In the genomic region with DNA sequence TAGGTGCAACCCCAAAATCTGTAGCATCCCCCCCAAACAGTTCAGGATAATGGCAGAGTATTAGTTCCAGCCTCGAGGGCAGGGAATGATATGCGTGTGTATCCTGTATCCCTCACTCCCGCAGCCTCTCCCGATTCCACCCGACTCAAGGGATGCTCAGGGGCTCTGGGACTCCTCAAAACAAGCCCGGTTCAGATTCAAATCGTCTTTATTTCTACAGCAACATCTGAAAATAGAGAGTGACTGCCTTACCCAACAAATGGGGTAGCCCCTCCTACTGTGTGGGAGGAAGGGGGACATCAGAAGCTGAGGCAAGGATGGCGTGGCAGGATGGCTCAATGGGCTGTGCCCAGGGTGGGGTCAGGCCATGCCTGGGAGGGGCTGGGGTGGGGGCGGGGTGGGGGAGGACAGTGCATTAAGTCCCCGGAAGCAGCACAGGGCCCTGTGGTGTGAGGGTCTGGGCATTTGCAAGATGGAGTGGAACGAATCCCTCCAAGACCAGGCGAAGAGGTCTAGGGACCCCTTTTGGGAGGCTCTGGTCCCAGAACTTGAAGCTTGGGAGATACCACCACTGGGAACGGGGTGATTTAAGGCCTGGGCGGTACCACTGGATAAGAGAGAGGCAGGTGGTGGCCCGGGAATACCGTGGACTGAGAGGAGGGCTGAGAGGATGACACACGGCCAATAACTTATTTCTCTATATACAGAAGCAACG, we compare ENCODE assay signal across 9 mouse cellular contexts. TPM values are rescaled to one million over a fixed set of nuclear protein-coding genes. Genes with fewer than 3 reads are reported as not detected.
DNase-seq lines count a peak whose midpoint lies in the region; ATAC-seq and TF ChIP-seq lines count a peak whose summit lies in the region.
"Had no signal": no experiment of that assay in that cellular context is flagged by ENCODE, and none has a peak within 500 bp of the region (broad histone marks: within the 10 kb centered on the region; RNA-seq: fewer than 3 reads in every experiment).

No protein-coding gene starts in this region.

- TF ChIP-seq CTCF in forebrain, postnatal 0 days (IDR thresholded peaks at IDR 0.05; ENCODE audit: low read depth) = no peak

- 71% methylated on average over 18 of the region's 18 CpGs for WGBS in heart, embryonic 10.5 days
- WGBS in lung, embryonic 15.5 days = 69% methylated on average over 18 of the region's 18 CpGs
- WGBS in forebrain, postnatal 0 days = 80% methylated on average over 18 of the region's 18 CpGs
- whole genome bisulfite sequencing in midbrain, embryonic 13.5 days = 78% methylated on average over 18 of the region's 18 CpGs

- H3K9ac ChIP-seq in lung, embryonic 15.5 days = peak overlapping the region; percentile 37; the same call in 1 of the 2 replicates
- no peak overlapping the region for H3K9ac ChIP-seq in forebrain, postnatal 0 days
- H3K9ac ChIP-seq in midbrain, embryonic 13.5 days (replicated peaks) = no peak overlapping the region; the same call in 1 of the 2 replicates

- H3K27ac ChIP-seq in heart, embryonic 10.5 days = peak overlapping the region; percentile 98; the same call in 1 of the 2 replicates
- peak overlapping the region; percentile 59; the same call in 1 of the 2 replicates for H3K27ac ChIP-seq in lung, embryonic 15.5 days
- peak overlapping the region; percentile 64 for H3K27ac ChIP-seq in forebrain, postnatal 0 days (ENCODE audit: low read depth, low read length)
- peak overlapping the region; percentile 96; the same call in 1 of the 2 replicates for H3K27ac ChIP-seq in midbrain, embryonic 13.5 days

- H3K27me3 ChIP-seq in heart, embryonic 10.5 days (ENCODE audit: insufficient read depth, poor library complexity, severe bottlenecking) = no peaks in the 10 kb centered on the region
- no peaks in the 10 kb centered on the region for H3K27me3 ChIP-seq in lung, embryonic 15.5 days
- no peaks in the 10 kb centered on the region for H3K27me3 ChIP-seq in forebrain, postnatal 0 days (ENCODE audit: insufficient read depth, low read length)
- no peaks in the 10 kb centered on the region for H3K27me3 ChIP-seq in midbrain, embryonic 13.5 days

- no peak overlapping the region for H3K4me2 ChIP-seq in lung, embryonic 15.5 days
- no peak overlapping the region for H3K4me2 ChIP-seq in forebrain, postnatal 0 days (ENCODE audit: low read depth)
- H3K4me2 ChIP-seq in midbrain, embryonic 13.5 days (replicated peaks) = no peak overlapping the region

- H3K4me1 ChIP-seq in heart, embryonic 10.5 days = peaks cover 37% of the 10 kb centered on the region
- H3K4me1 ChIP-seq in lung, embryonic 15.5 days = peaks cover 35% of the 10 kb centered on the region
- H3K4me1 ChIP-seq in forebrain, postnatal 0 days (ENCODE audit: insufficient read depth) = peaks cover 10% of the 10 kb centered on the region
- H3K4me1 ChIP-seq in midbrain, embryonic 13.5 days (replicated peaks) = peaks cover 26% of the 10 kb centered on the region

- no peak for DNase-seq in heart, embryonic 10.5 days (ENCODE audit: low spot score)
- DNase-seq in heart, adult 8-10 months (ENCODE audit: low spot score) = no peak
- DNase-seq in lung, adult 18-20 months = no peak
- no peak for DNase-seq in forebrain, postnatal 0 days
- DNase-seq in right cerebral cortex, postnatal 36 days (ENCODE audit: low spot score in 2 of 2) = no peak
- DNase-seq in adrenal gland, postnatal 4 days (ENCODE audit: low spot score in 2 of 2) = no peak

- no peak for ATAC-seq in lung, embryonic 15.5 days (ENCODE audit: borderline replicate concordance, extremely low read depth, low FRiP score, low TSS enrichment)
- ATAC-seq in forebrain, postnatal 0 days = no peak
- ATAC-seq in midbrain, embryonic 13.5 days = peak; percentile 12; the same call in 1 of the 2 replicates

- no peaks in the 10 kb centered on the region for H3K9me3 ChIP-seq in heart, embryonic 10.5 days
- no peaks in the 10 kb centered on the region for H3K9me3 ChIP-seq in lung, embryonic 15.5 days
- no peaks in the 10 kb centered on the region for H3K9me3 ChIP-seq in forebrain, postnatal 0 days (ENCODE audit: low read length)
- H3K9me3 ChIP-seq in midbrain, embryonic 13.5 days = no peaks in the 10 kb centered on the region

- H3K36me3 ChIP-seq in heart, embryonic 10.5 days = peaks cover 76% of the 10 kb centered on the region
- H3K36me3 ChIP-seq in lung, embryonic 15.5 days = peaks cover 37% of the 10 kb centered on the region
- H3K36me3 ChIP-seq in forebrain, postnatal 0 days (ENCODE audit: insufficient read depth) = peaks cover 73% of the 10 kb centered on the region
- peaks cover 76% of the 10 kb centered on the region for H3K36me3 ChIP-seq in midbrain, embryonic 13.5 days

- H3K4me3 ChIP-seq in heart, embryonic 10.5 days = peak overlapping the region; percentile 90; the same call in 1 of the 2 replicates
- H3K4me3 ChIP-seq in lung, embryonic 15.5 days = peak overlapping the region; percentile 80; the same call in 1 of the 2 replicates
- H3K4me3 ChIP-seq in forebrain, postnatal 0 days (ENCODE audit: low read depth, low read length) = no peak overlapping the region
- no peak overlapping the region for H3K4me3 ChIP-seq in midbrain, embryonic 13.5 days (replicated peaks)

RNA-seq across cellular contexts. Expression of a gene that starts 0.8 kb away (rescaled TPM):
- 261 and 263 TPM in 2 replicates for polyA plus RNA-seq in heart, embryonic 10.5 days (2016; fragmentation: Nextera tagmentation; extraction: Ambion mirVana)
- 100 to 1,000 TPM; 185 to 214 (median 210) TPM for total RNA-seq in heart, adult 8-10 months (2022)
- polyA plus RNA-seq in lung, embryonic 15.5 days (2015; fragmentation: Nextera tagmentation; extraction: Ambion mirVana) = 288 and 294 TPM in 2 replicates
- total RNA-seq in forebrain, postnatal 0 days (2014; rRNA removed) = 219 and 231 TPM in 2 replicates
- polyA plus RNA-seq in forebrain, postnatal 0 days (2015; fragmentation: Nextera tagmentation; extraction: Ambion mirVana) = 249 and 288 TPM in 2 replicates
- polyA plus RNA-seq in midbrain, embryonic 13.5 days (2015; fragmentation: Nextera tagmentation; extraction: Ambion mirVana) = 238 and 242 TPM in 2 replicates
- total RNA-seq in adrenal gland, postnatal 4 days (2021) = 100 to 1,000 TPM; 168 to 173 TPM

RNA-seq across cellular contexts. Expression of a gene that starts 9.4 kb away (rescaled TPM):
- 4.6 and 12.7 TPM in 2 replicates for polyA plus RNA-seq in heart, embryonic 10.5 days (2016; fragmentation: Nextera tagmentation; extraction: Ambion mirVana)
- under 1 TPM in 2 of 4 experiments, not detected in 2; 0.19 to 0.27 TPM for total RNA-seq in heart, adult 8-10 months (2022)
- 8.6 and 9.0 TPM in 2 replicates for polyA plus RNA-seq in lung, embryonic 15.5 days (2015; fragmentation: Nextera tagmentation; extraction: Ambion mirVana)
- 567 and 663 TPM in 2 replicates for total RNA-seq in forebrain, postnatal 0 days (2014; rRNA removed)
- 563 and 604 TPM in 2 replicates for polyA plus RNA-seq in forebrain, postnatal 0 days (2015; fragmentation: Nextera tagmentation; extraction: Ambion mirVana)
- 321 and 357 TPM in 2 replicates for polyA plus RNA-seq in midbrain, embryonic 13.5 days (2015; fragmentation: Nextera tagmentation; extraction: Ambion mirVana)
- total RNA-seq in adrenal gland, postnatal 4 days (2021) = 10 to 100 TPM; 11.4 to 15.2 TPM

RNA-seq across cellular contexts. Expression of a gene that starts 10.6 kb away (rescaled TPM):
- 23.7 and 27.0 TPM in 2 replicates for polyA plus RNA-seq in heart, embryonic 10.5 days (2016; fragmentation: Nextera tagmentation; extraction: Ambion mirVana)
- total RNA-seq in heart, adult 8-10 months (2022) = 10 to 100 TPM; 52.1 to 60.3 (median 58.6) TPM
- polyA plus RNA-seq in lung, embryonic 15.5 days (2015; fragmentation: Nextera tagmentation; extraction: Ambion mirVana) = 16.2 and 19.4 TPM in 2 replicates
- total RNA-seq in forebrain, postnatal 0 days (2014; rRNA removed) = 138 and 146 TPM in 2 replicates
- polyA plus RNA-seq in forebrain, postnatal 0 days (2015; fragmentation: Nextera tagmentation; extraction: Ambion mirVana) = 54.5 and 58.6 TPM in 2 replicates
- 63.1 and 69.0 TPM in 2 replicates for polyA plus RNA-seq in midbrain, embryonic 13.5 days (2015; fragmentation: Nextera tagmentation; extraction: Ambion mirVana)
- total RNA-seq in adrenal gland, postnatal 4 days (2021) = 10 to 100 TPM; 39.5 to 45.3 TPM

RNA-seq across cellular contexts. Expression of a gene that starts 19.4 kb away (rescaled TPM):
- polyA plus RNA-seq in heart, embryonic 10.5 days (2016; fragmentation: Nextera tagmentation; extraction: Ambion mirVana) = 94.9 and 104 TPM in 2 replicates
- 100 to 1,000 TPM; 104 to 113 (median 111) TPM for total RNA-seq in heart, adult 8-10 months (2022)
- 94.5 and 96.8 TPM in 2 replicates for polyA plus RNA-seq in lung, embryonic 15.5 days (2015; fragmentation: Nextera tagmentation; extraction: Ambion mirVana)
- 44.6 and 54.9 TPM in 2 replicates for total RNA-seq in forebrain, postnatal 0 days (2014; rRNA removed)
- polyA plus RNA-seq in forebrain, postnatal 0 days (2015; fragmentation: Nextera tagmentation; extraction: Ambion mirVana) = 50.5 and 59.9 TPM in 2 replicates
- polyA plus RNA-seq in midbrain, embryonic 13.5 days (2015; fragmentation: Nextera tagmentation; extraction: Ambion mirVana) = 57.1 and 59.0 TPM in 2 replicates
- total RNA-seq in adrenal gland, postnatal 4 days (2021) = 10 to 100 TPM; 68.4 to 72.5 TPM

RNA-seq across cellular contexts. Expression of a gene that starts 22.4 kb away (rescaled TPM):
- 6.4 and 7.6 TPM in 2 replicates for polyA plus RNA-seq in heart, embryonic 10.5 days (2016; fragmentation: Nextera tagmentation; extraction: Ambion mirVana)
- 1 to 10 TPM; 2.1 to 3.9 (median 3.2) TPM for total RNA-seq in heart, adult 8-10 months (2022)
- polyA plus RNA-seq in lung, embryonic 15.5 days (2015; fragmentation: Nextera tagmentation; extraction: Ambion mirVana) = 3.4 and 4.6 TPM in 2 replicates
- 22.6 and 37.0 TPM in 2 replicates for total RNA-seq in forebrain, postnatal 0 days (2014; rRNA removed)
- 40.6 and 46.2 TPM in 2 replicates for polyA plus RNA-seq in forebrain, postnatal 0 days (2015; fragmentation: Nextera tagmentation; extraction: Ambion mirVana)
- 3.7 and 4.4 TPM in 2 replicates for polyA plus RNA-seq in midbrain, embryonic 13.5 days (2015; fragmentation: Nextera tagmentation; extraction: Ambion mirVana)
- total RNA-seq in adrenal gland, postnatal 4 days (2021) = 1 to 10 TPM; 3.8 to 4.9 TPM
- total RNA-seq: hematopoietic stem cell, adult 5-6 weeks had no signal

Comparison
In these comparisons a context has a peak if more than half of its experiments do, and no peak if none do; other contexts are left out.
1. H3K4me3 ChIP-seq: peak in heart, embryonic 10.5 days (single experiment) and lung, embryonic 15.5 days (single experiment); none in forebrain, postnatal 0 days (single experiment) and midbrain, embryonic 13.5 days (single experiment).
2. RNA of a gene that starts 9.4 kb away (polyA plus RNA-seq): 563 to 604 TPM in forebrain, postnatal 0 days and 321 to 357 TPM in midbrain, embryonic 13.5 days; 4.6 to 12.7 TPM in heart, embryonic 10.5 days and 8.6 to 9.0 TPM in lung, embryonic 15.5 days; every median in the first group is over 10 times any median in the second.
3. Peak in every context shown above with its lines, with median percentiles within 50 percentile points of each other: H3K27ac ChIP-seq.